Mouse (Mus musculus) heart, embryonic 15.5 days (tissue): ENCODE measurements around the gene Anxa6. TPM values are rescaled to one million over a fixed set of nuclear protein-coding genes. Genes with fewer than 3 reads are reported as not detected.

ENCODE experiments used
- ATAC-seq: fragments of 200-750 bp; cut with Nextera tagmentation; replicated peaks from 2 replicates; pipeline ENCODE4 v1.8.0; 2017; ENCODE audit warnings: low read depth, moderate TSS enrichment; ENCODE audit not compliant: insufficient number of reproducible peaks, insufficient read depth, low FRiP score
- H3K27ac ChIP-seq: fragments of 300-500 bp; sonication (generic); 2 replicates; pipeline ENCODE4 v1.5.1; 2015; ENCODE audit warnings: mild to moderate bottlenecking, inconsistent platforms
- H3K27me3 ChIP-seq: fragments of 300-500 bp; sonication (generic); 2 replicates; pipeline ENCODE4 v1.6.1; 2015; ENCODE audit warnings: inconsistent platforms
- H3K36me3 ChIP-seq: fragments of 300-500 bp; sonication (generic); 2 replicates; pipeline ENCODE4 v1.6.1; 2015; ENCODE audit warnings: mild to moderate bottlenecking, inconsistent platforms
- H3K4me1 ChIP-seq: fragments of 300-500 bp; sonication (generic); replicated peaks from 2 replicates; pipeline ENCODE4 v1.6.1; 2015; ENCODE audit warnings: inconsistent platforms
- H3K4me2 ChIP-seq: fragments of 300-500 bp; sonication (generic); 2 replicates; pipeline ENCODE4 v1.6.1; 2015; ENCODE audit warnings: inconsistent platforms, mild to moderate bottlenecking, moderate library complexity
- H3K4me3 ChIP-seq: fragments of 300-500 bp; sonication (generic); 2 replicates; pipeline ENCODE4 v1.5.1; 2015; ENCODE audit warnings: mild to moderate bottlenecking, inconsistent platforms
- H3K9ac ChIP-seq: fragments of 300-500 bp; sonication (generic); 2 replicates; pipeline ENCODE4 v1.6.1; 2015; ENCODE audit warnings: mild to moderate bottlenecking, inconsistent platforms
- H3K9me3 ChIP-seq: fragments of 300-500 bp; sonication (generic); replicated peaks from 2 replicates; pipeline ENCODE4 v1.6.1; 2016; ENCODE audit warnings: inconsistent platforms
- WGBS: fragments of 180-500 bp; shearing (Covaris S2); methylation state at CpG from one replicate; pipeline ENCODE4 v1.1.7; 2015; ENCODE audit warnings: mixed read lengths; 5-methylcytosine and 5-hydroxymethylcytosine counted together
- polyA plus RNA-seq: library from polyadenylated mRNA; unstranded; fragments of >200 nt; fragmentation: Nextera tagmentation; extraction: Ambion mirVana; gene quantifications from 2 replicates; pipeline ENCODE4 v1.2.1, GENCODE M21; 2015

Gene Anxa6
- polyA plus RNA-seq, 1 experiment from 2014 or later = 315 TPM

DNA sequence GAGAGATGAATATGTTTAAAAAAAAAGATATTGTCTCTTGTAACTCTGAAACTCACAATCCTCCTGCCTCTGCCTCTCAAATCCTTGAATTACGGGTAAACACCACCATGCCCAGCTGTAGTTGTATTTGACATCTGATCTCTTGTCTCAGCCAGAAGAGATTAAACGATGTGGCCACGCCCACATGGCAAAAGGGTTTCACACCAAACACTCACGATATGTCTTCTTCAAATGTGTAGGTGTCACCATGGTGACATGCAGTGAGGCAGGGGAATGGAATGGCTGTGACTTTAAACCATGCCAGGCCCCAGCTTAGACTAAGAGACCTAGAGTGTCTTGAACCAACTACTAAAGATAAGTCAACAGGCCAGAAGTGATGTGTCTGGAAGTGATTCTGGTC is 33.7 kb upstream of the Anxa6 start:
- no peak overlapping the region for H3K4me2 ChIP-seq
- WGBS = 62% methylated on average over 4 of the region's 4 CpGs
- ATAC-seq = no peak

DNA sequence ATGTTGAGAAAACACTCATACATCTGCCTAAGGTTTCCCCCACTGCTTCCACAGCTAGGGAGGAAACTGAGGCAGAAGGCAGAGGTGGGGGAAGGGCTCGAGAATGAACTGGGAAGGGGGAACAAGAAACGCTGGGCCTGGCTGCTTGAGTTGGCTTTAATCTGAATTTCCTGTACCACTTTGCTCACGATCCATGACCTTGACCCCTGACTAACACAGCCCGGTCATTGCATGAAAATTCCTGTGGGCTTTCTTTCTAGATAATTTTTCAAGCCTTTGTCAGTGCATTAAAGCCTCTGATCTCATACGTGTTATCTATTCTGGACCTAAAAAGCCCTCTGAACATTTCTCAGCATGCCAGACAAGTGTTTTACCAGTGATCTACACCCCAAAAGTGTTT is 29.6 kb upstream of the Anxa6 start:
- ATAC-seq = no peak
- Histone ChIP-seq H3K4me2 (0 out of 2 replicates have a peak overlapping the region, but pooled peaks have one; percentile 12), H3K4me1 (peaks cover 21% of the 10 kb centered on the region), H3K9me3 (no peaks in the 10 kb centered on the region), H3K27ac (peak overlapping the region; percentile 72), H3K9ac (no peak overlapping the region), H3K27me3 (no peaks in the 10 kb centered on the region), H3K36me3 (peaks cover 4% of the 10 kb centered on the region; the same call in 1 of the 2 replicates), H3K4me3 (no peak overlapping the region)
- 12% methylated on average over 5 of the region's 5 CpGs for WGBS

More for the DNA sequence above, 33.7 kb upstream of the Anxa6 start:
- peaks cover 27% of the 10 kb centered on the region for H3K4me1 ChIP-seq
- H3K27ac ChIP-seq = no peak overlapping the region
- H3K27me3 ChIP-seq = no peaks in the 10 kb centered on the region
- H3K9me3 ChIP-seq = no peaks in the 10 kb centered on the region
- no peak overlapping the region for H3K9ac ChIP-seq
- no peaks in the 10 kb centered on the region for H3K36me3 ChIP-seq
- H3K4me3 ChIP-seq = no peak overlapping the region

DNA sequence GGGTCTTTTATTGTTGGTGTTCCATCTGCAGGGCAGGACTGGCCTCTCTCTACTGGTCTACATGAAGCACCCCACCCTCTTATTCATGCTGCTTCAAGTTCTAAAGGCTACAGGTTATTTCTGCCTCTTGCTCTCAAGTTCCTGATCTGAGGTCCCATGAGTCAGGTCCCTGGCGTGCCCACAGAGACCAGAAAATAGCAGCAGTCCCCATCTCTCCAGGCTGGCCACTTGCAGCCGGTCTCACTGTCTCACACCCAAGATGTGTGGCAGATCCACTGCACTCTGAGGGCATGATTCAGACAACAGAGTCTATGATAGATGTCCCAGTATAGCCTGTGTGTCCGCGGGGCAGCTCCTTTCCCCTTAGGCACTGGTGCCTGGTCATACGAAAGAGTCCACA is 27.6 kb upstream of the Anxa6 start:
- Histone ChIP-seq H3K9ac (no peak overlapping the region), H3K4me1 (peaks cover 21% of the 10 kb centered on the region), H3K4me3 (no peak overlapping the region), H3K4me2 (no peak overlapping the region), H3K36me3 (peaks cover 4% of the 10 kb centered on the region; the same call in 1 of the 2 replicates), H3K9me3 (no peaks in the 10 kb centered on the region), H3K27me3 (no peaks in the 10 kb centered on the region), H3K27ac (no peak overlapping the region)
- WGBS = 74% methylated on average over 5 of the region's 5 CpGs
- no peak for ATAC-seq

DNA sequence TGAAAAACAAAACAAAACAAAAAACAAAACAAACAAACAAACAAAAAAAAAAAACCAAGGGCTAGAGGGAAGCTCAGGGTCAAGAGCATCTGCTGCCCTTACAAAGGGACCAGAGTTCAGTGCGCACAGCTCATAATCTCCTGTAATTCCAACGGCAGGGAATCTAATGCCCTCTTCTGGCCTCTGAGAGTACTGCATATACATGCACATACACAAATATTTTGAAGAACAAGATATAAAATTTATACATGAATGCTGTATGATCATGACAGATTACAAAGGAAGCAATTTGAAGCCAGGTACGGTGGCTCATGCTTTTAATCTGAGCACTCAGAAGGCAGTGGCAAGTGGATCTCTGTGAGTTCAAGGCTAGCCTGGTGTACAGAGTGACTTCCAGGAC is 24.3 kb upstream of the Anxa6 start:
- 80% methylated on average over 3 of the region's 3 CpGs for WGBS
- Histone ChIP-seq H3K9ac (no peak overlapping the region), H3K27ac (no peak overlapping the region), H3K4me1 (peaks cover 12% of the 10 kb centered on the region), H3K36me3 (peaks cover 8% of the 10 kb centered on the region; the same call in 1 of the 2 replicates), H3K4me3 (no peak overlapping the region), H3K27me3 (no peaks in the 10 kb centered on the region), H3K4me2 (no peak overlapping the region), H3K9me3 (no peaks in the 10 kb centered on the region)
- ATAC-seq = no peak

DNA sequence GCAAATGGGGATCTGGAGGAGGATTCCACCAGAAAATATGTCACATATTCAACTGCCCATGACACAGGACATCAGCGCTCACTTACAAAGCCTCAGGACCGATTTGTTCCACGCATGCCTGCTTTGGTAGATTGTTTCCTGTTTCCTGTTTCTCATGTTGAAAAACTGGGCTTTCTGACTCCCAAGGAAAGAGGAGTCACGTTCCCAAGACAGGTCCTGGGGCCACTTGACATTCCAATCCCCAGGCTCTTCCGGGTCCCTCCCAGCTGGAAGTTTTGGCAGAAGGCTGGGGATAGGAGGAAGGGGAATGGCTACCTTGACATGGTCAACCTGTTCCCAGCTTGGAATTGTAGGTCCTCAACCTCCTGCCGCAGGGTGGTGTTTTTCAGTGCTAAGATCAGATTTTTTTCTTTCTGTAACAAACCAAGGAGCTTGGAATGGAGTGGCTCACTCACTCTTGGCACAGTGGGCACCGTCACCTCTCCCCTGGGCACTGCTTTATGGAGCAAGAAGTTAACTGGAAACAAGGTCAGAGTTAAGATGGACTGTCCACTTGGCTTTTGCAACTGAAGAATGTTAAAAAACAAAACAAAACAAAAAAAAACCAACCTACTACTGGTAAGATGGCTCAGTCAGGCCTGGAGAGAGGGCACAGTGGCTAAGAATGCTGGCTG is 17.7 kb upstream of the Anxa6 start:
- Histone ChIP-seq H3K4me1 (peaks cover 5% of the 10 kb centered on the region), H3K4me3 (no peak overlapping the region), H3K36me3 (peaks cover 13% of the 10 kb centered on the region; the same call in 1 of the 2 replicates), H3K27ac (no peak overlapping the region), H3K4me2 (no peak overlapping the region), H3K9ac (no peak overlapping the region), H3K9me3 (no peaks in the 10 kb centered on the region), H3K27me3 (no peaks in the 10 kb centered on the region)
- ATAC-seq = no peak
- 68% methylated on average over 7 of the region's 7 CpGs for WGBS

DNA sequence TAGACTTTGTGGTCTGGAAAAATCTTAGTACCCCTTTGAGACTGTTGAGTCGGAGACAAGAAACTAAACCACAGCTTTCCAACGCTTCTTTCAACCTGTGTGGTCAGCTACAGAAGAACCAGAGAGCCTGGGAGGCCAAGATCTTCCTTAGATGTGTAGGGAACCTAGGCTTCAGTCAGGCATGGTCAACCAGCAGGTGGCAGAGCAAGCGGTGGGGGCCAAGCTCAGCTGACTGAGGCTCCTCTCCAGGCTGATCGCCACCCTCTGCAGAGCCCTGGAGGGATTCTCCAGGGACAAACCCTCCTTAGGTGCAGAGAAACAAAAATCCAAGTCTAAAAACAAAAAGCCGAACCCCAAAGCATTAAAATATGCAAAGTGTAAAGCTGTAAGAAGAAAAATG is 13.4 kb upstream of the Anxa6 start:
- Histone ChIP-seq H3K4me3 (no peak overlapping the region), H3K27me3 (no peaks in the 10 kb centered on the region), H3K4me2 (no peak overlapping the region), H3K36me3 (peaks cover 8% of the 10 kb centered on the region; the same call in 1 of the 2 replicates), H3K9ac (no peak overlapping the region), H3K27ac (no peak overlapping the region), H3K9me3 (no peaks in the 10 kb centered on the region), H3K4me1 (peaks cover 5% of the 10 kb centered on the region)
- ATAC-seq = no peak
- 45% methylated on average over 5 of the region's 5 CpGs for WGBS

DNA sequence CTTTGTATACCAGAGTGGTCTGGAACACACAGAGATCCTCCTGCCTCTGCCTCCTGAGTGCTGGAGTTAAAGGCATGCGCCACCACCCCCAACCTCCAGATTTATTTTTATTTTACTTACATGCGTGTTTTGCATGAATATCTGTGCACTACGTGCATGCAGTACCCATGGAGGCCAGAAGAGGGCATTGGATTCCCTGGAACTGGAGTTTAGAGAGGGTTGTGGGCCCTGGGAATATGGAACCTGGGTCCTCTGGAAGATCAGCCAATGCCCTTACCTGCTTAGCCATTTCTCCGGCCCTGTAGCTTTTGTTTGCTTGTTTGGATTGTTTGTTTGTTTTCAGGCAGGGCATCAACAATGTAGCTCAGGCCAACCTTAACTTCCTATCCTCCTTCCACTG is 8.1 kb upstream of the Anxa6 start:
- no peak overlapping the region for H3K27ac ChIP-seq
- no peak for ATAC-seq
- no peak overlapping the region for H3K4me3 ChIP-seq
- no peaks in the 10 kb centered on the region for H3K4me1 ChIP-seq
- WGBS = 81% methylated on average over 4 of the region's 4 CpGs
- H3K4me2 ChIP-seq = no peak overlapping the region
- no peak overlapping the region for H3K9ac ChIP-seq
- H3K27me3 ChIP-seq = no peaks in the 10 kb centered on the region
- no peaks in the 10 kb centered on the region for H3K9me3 ChIP-seq
- H3K36me3 ChIP-seq = no peaks in the 10 kb centered on the region

DNA sequence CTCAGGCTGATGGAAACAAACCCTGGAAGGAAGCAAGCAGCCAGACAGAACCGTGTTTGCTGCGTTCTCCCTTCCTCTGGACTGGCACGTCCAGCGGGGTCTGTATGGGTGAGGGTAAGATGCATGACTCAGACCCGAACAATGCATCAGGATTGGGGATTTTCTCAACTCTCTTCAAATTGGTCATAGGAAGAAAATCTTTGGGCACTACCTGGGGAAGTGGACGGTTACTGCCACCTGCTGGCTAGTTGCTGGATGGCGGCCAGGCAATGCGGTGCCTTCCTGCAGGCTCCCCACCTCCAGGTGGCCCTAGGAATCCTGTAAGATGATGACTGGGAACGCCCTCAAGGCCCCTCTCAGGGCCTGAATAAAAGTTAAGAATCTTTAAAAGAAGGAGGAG is 6.3 kb upstream of the Anxa6 start:
- ATAC-seq = peak; percentile 52

DNA sequence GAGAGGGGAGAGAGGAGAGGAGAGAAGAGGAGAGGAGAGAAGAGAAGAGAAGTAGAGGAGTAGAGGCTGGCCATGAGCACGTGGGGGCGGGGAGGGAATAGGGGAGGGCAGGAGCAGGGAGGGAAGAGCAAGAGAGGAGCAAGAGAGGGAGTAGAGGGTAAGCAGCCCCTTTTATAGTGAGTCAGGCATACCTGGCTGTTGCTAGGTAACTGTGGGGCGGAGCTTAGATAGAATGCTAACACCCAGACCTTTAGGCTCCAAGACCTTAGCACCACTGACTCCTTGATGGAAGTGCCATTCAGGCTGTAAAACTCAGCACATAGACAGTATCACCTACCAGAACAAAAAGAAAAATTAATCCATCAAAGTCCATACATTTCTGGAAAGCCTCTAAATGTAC is 3.4 kb upstream of the Anxa6 start:
- H3K27ac ChIP-seq = no peak overlapping the region
- H3K9me3 ChIP-seq = no peaks in the 10 kb centered on the region
- no peak for ATAC-seq
- peaks cover 14% of the 10 kb centered on the region for H3K4me1 ChIP-seq
- no peaks in the 10 kb centered on the region for H3K36me3 ChIP-seq
- no peak overlapping the region for H3K9ac ChIP-seq
- no peak overlapping the region for H3K4me3 ChIP-seq
- WGBS = 54% methylated on average over 3 of the region's 3 CpGs
- no peaks in the 10 kb centered on the region for H3K27me3 ChIP-seq
- H3K4me2 ChIP-seq = no peak overlapping the region

More for the DNA sequence above, 6.3 kb upstream of the Anxa6 start:
- Histone ChIP-seq H3K9me3 (no peaks in the 10 kb centered on the region), H3K9ac (no peak overlapping the region), H3K27ac (no peak overlapping the region), H3K4me3 (no peak overlapping the region), H3K4me1 (no peaks in the 10 kb centered on the region), H3K36me3 (no peaks in the 10 kb centered on the region), H3K27me3 (no peaks in the 10 kb centered on the region), H3K4me2 (no peak overlapping the region)
- WGBS = 5% methylated on average over 9 of the region's 9 CpGs

DNA sequence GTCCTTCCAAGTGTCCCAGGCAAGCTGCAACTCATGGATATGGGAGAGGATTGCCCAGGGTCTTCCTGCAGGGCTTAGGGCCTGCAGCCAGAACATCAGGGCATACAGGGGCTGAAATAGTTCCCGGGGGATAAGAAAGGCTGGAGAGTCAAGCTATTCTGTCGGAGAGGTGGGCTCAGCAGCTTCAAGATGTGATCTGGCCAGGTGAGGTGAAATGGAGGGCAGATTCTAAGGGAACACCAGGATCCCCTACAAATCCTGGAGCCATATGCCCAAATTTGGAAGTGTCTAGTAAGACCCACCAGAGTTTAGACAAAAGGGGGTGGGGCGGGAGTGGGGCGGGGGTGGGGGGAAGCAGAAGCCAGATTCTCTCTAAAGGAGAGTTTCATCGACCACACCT is 959 bp downstream of the Anxa6 start:
- Histone ChIP-seq H3K4me3 (peak overlapping the region; percentile 72), H3K4me1 (peaks cover 49% of the 10 kb centered on the region), H3K27ac (peak overlapping the region; percentile 88), H3K4me2 (peak overlapping the region; percentile 78), H3K9ac (peak overlapping the region; percentile 85), H3K9me3 (no peaks in the 10 kb centered on the region), H3K27me3 (no peaks in the 10 kb centered on the region), H3K36me3 (no peaks in the 10 kb centered on the region)
- WGBS = 2% methylated on average over 5 of the region's 5 CpGs
- no peak for ATAC-seq

DNA sequence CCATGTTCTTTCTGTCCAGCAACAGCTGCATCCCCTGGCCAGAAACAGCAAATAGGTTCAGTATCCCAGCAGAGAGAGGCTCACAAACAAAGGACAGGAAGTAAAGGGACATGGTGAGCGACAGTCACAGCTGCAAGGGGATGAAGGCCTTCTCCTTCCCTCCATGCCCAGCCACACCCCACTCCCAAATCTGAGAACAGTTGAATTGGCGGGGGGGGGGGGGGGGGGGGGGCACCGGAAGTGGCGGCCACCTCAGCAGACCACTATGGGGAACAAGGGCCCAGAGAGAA is 1.3 kb downstream of the Anxa6 start:
- H3K9ac ChIP-seq = peak overlapping the region; percentile 85
- no peak for ATAC-seq
- H3K36me3 ChIP-seq = no peaks in the 10 kb centered on the region
- no peaks in the 10 kb centered on the region for H3K9me3 ChIP-seq
- H3K27ac ChIP-seq = peak overlapping the region; percentile 88
- H3K4me2 ChIP-seq = peak overlapping the region; percentile 78
- peak overlapping the region; percentile 72 for H3K4me3 ChIP-seq
- H3K27me3 ChIP-seq = no peaks in the 10 kb centered on the region
- H3K4me1 ChIP-seq = peaks cover 52% of the 10 kb centered on the region
- WGBS = 0% methylated on average over 2 of the region's 4 CpGs
